Mouse (Mus musculus) kidney, postnatal 0 days (tissue): Measurements from ENCODE around the gene Syce3. TPM values are rescaled to one million over a fixed set of nuclear protein-coding genes. Genes with fewer than 3 reads are reported as not detected.

Experiments
- ATAC-seq: fragments of 200-750 bp; cut with Nextera tagmentation; replicated peaks from 2 replicates; pipeline ENCODE4 v1.8.0; 2017; ENCODE audit warnings: low read depth, moderate number of reproducible peaks, moderate TSS enrichment, moderate library complexity; ENCODE audit not compliant: low FRiP score
- DNase-seq: peaks from one replicate; pipeline ENCODE4 v3.0.0-alpha.2; 2016; ENCODE audit warnings: low spot score
- H3K27ac ChIP-seq: fragments of 300-500 bp; sonication (generic); 2 replicates; pipeline ENCODE4 v1.5.1; 2014; ENCODE audit warnings: mild to moderate bottlenecking
- H3K27me3 ChIP-seq: fragments of 300-500 bp; sonication (generic); 2 replicates; pipeline ENCODE4 v1.6.1; 2014; ENCODE audit warnings: low read length, mixed read lengths; ENCODE audit not compliant: insufficient read depth
- H3K36me3 ChIP-seq: fragments of 300-500 bp; sonication (generic); 2 replicates; pipeline ENCODE4 v1.6.1; 2014; ENCODE audit warnings: low read length, mixed read lengths; ENCODE audit not compliant: insufficient read depth
- H3K4me1 ChIP-seq: fragments of 300-500 bp; sonication (generic); replicated peaks from 2 replicates; pipeline ENCODE4 v1.6.1; 2014; ENCODE audit warnings: antibody characterized with exemption, low read length, mixed read lengths; ENCODE audit not compliant: insufficient read depth
- H3K4me2 ChIP-seq: fragments of 300-500 bp; sonication (generic); 2 replicates; pipeline ENCODE4 v1.6.1; 2014; ENCODE audit warnings: mild to moderate bottlenecking, low read length, moderate library complexity, mixed read lengths
- H3K4me3 ChIP-seq: fragments of 300-500 bp; sonication (generic); replicated peaks from 2 replicates; pipeline ENCODE4 v1.5.1; 2014; ENCODE audit warnings: low read depth, low read length
- H3K9ac ChIP-seq: fragments of 300-500 bp; sonication (generic); 2 replicates; pipeline ENCODE4 v1.6.1; 2014; ENCODE audit warnings: low read depth, low read length
- H3K9me3 ChIP-seq: fragments of 300-500 bp; sonication (generic); replicated peaks from 2 replicates; pipeline ENCODE4 v1.6.1; 2016; ENCODE audit warnings: low read length, inconsistent platforms, mixed read lengths
- CTCF ChIP-seq: IDR thresholded peaks from 2 replicates; pipeline ENCODE4 v1.5.1; 2016; ENCODE audit warnings: antibody characterized with exemption, low read depth, mild to moderate bottlenecking, moderate library complexity
- WGBS: fragments of 180-500 bp; shearing (Covaris S2); extraction: QIAGEN DNeasy Blood & Tissue Kit; methylation state at CpG from one replicate; pipeline ENCODE4 v1.1.7; 2014; 5-methylcytosine and 5-hydroxymethylcytosine counted together
- polyA plus RNA-seq: library from polyadenylated mRNA; unstranded; fragments of >200 nt; fragmentation: Nextera tagmentation; extraction: Ambion mirVana; gene quantifications from 2 replicates; pipeline ENCODE4 v1.2.1, GENCODE M21; 2015

Gene Syce3
- polyA plus RNA-seq, 1 experiment from 2014 or later = not detected

- peaks cover 9% of the 10 kb centered on the region; the same call in 1 of the 2 replicates for H3K36me3 ChIP-seq
- WGBS = 95% methylated on average over 10 of the region's 10 CpGs
- no peak overlapping the region for H3K9ac ChIP-seq
- no peaks in the 10 kb centered on the region for H3K27me3 ChIP-seq
- no peak overlapping the region for H3K4me2 ChIP-seq
- DNase-seq (no peak), ATAC-seq (no peak)
- H3K9me3 ChIP-seq = no peaks in the 10 kb centered on the region
- TF ChIP-seq CTCF = no peak
- no peak overlapping the region for H3K4me3 ChIP-seq
- H3K27ac ChIP-seq = no peak overlapping the region
- H3K4me1 ChIP-seq = peaks cover 18% of the 10 kb centered on the region; the same call in 1 of the 2 replicates
These were observed 16.4 kb upstream of the Syce3 start for GRCm38 (mm10) chr15:89426716-89427115.

GRCm38 (mm10) chr15:89425711-89426121, 15.4 kb upstream of the Syce3 start, which contains the start of gene Cpt1b:
Gene Cpt1b (minus strand): TSS chr15:89425863.
- ATAC-seq (0 out of 2 replicates have a peak, but pooled peaks have one; percentile 18), DNase-seq (peak; percentile 27)
- H3K36me3 ChIP-seq = peaks cover 9% of the 10 kb centered on the region; the same call in 1 of the 2 replicates
- H3K4me2 ChIP-seq = peak within 1 kb of the TSS; percentile 34; the same call in 1 of the 2 replicates
- peaks cover 18% of the 10 kb centered on the region; the same call in 1 of the 2 replicates for H3K4me1 ChIP-seq
- 30% methylated on average over 6 of the region's 6 CpGs for WGBS
- H3K9ac ChIP-seq = 0 out of 2 replicates have a peak within 1 kb of the TSS, but pooled peaks have one; percentile 32
- no peak within 1 kb of the TSS for H3K4me3 ChIP-seq
- H3K27me3 ChIP-seq = no peaks in the 10 kb centered on the region
- H3K9me3 ChIP-seq = no peaks in the 10 kb centered on the region
- TF ChIP-seq CTCF = no peak
- peak within 1 kb of the TSS; percentile 62; the same call in 1 of the 2 replicates for H3K27ac ChIP-seq

- Histone ChIP-seq H3K27me3 (no peaks in the 10 kb centered on the region), H3K4me1 (peaks cover 15% of the 10 kb centered on the region; the same call in 1 of the 2 replicates), H3K36me3 (peaks cover 9% of the 10 kb centered on the region; the same call in 1 of the 2 replicates), H3K27ac (no peak overlapping the region), H3K9me3 (no peaks in the 10 kb centered on the region), H3K4me2 (0 out of 2 replicates have a peak overlapping the region, but pooled peaks have one; percentile 34), H3K9ac (no peak overlapping the region), H3K4me3 (no peak overlapping the region)
- 85% methylated on average over 8 of the region's 8 CpGs for WGBS
- TF ChIP-seq CTCF = no peak
- ATAC-seq (no peak), DNase-seq (no peak)
These were observed 14.3 kb upstream of the Syce3 start for GRCm38 (mm10) chr15:89424621-89425020.

GRCm38 (mm10) chr15:89421938-89422337, 11.6 kb upstream of the Syce3 start:
- Histone ChIP-seq H3K27ac (no peak overlapping the region), H3K27me3 (no peaks in the 10 kb centered on the region), H3K4me1 (peaks cover 7% of the 10 kb centered on the region; the same call in 1 of the 2 replicates), H3K36me3 (peaks cover 12% of the 10 kb centered on the region; the same call in 1 of the 2 replicates), H3K4me3 (no peak overlapping the region), H3K9me3 (no peaks in the 10 kb centered on the region), H3K4me2 (no peak overlapping the region), H3K9ac (no peak overlapping the region)
- 85% methylated on average over 9 of the region's 9 CpGs for WGBS
- no peak for DNase-seq
- TF ChIP-seq CTCF = no peak
- ATAC-seq = no peak

GRCm38 (mm10) chr15:89415282-89415681, 5.0 kb upstream of the Syce3 start:
- Histone ChIP-seq H3K4me2 (no peak overlapping the region), H3K9ac (no peak overlapping the region), H3K27me3 (no peaks in the 10 kb centered on the region), H3K36me3 (0 out of 2 replicates have a peak, but pooled peaks cover 3% of the 10 kb centered on the region), H3K4me3 (no peak overlapping the region), H3K27ac (no peak overlapping the region), H3K4me1 (no peaks in the 10 kb centered on the region), H3K9me3 (no peaks in the 10 kb centered on the region)
- WGBS = 85% methylated on average over 8 of the region's 8 CpGs
- no peak for TF ChIP-seq CTCF
- DNase-seq (no peak), ATAC-seq (no peak)

- Histone ChIP-seq H3K36me3 (no peaks in the 10 kb centered on the region), H3K27me3 (no peaks in the 10 kb centered on the region), H3K4me1 (no peaks in the 10 kb centered on the region), H3K9me3 (no peaks in the 10 kb centered on the region), H3K27ac (no peak overlapping the region), H3K4me2 (no peak overlapping the region), H3K4me3 (no peak overlapping the region), H3K9ac (no peak overlapping the region)
- DNase-seq (no peak), ATAC-seq (no peak)
- no peak for TF ChIP-seq CTCF
These were observed 3.6 kb downstream of the Syce3 start for GRCm38 (mm10) chr15:89406691-89407090.
